Mouse (Mus musculus) Patski (cell line): ENCODE data around the gene 9030612E09Rik. TPM values are rescaled to one million over a fixed set of nuclear protein-coding genes. Genes with fewer than 3 reads are reported as not detected.

Source experiments
- ATAC-seq: fragments of 100-300 bp; one replicate; pipeline ENCODE4 v1.8.0; 2021
- CTCF ChIA-PET: fragments of 350-600 bp; sonication (Branson Sonifier 250); formaldehyde crosslinking; loops from one replicate; lab custom pipeline; 2022; ENCODE audit warnings: inconsistent platforms; lab: Charles Lee
- POLR2A ChIA-PET: fragments of 350-600 bp; sonication (Branson Sonifier 250); formaldehyde crosslinking; loops from one replicate; lab custom pipeline; 2022; ENCODE audit warnings: antibody characterized with exemption, inconsistent platforms; lab: Charles Lee
- DNase-seq: peaks from one replicate; pipeline ENCODE4 v3.0.0-alpha.2; 2011; ENCODE audit warnings: low read depth, low spot score
- H3K27me3 ChIP-seq: fragments of 371-371 bp; one replicate; pipeline ENCODE4 v1.5.1; 2021
- CTCF ChIP-seq: fragments of 100-300 bp; IDR thresholded peaks from one replicate; pipeline ENCODE4 v1.5.1; 2021
- in situ Hi-C: fragments of 300-500 bp; cut with MboI; formaldehyde crosslinking; loops from 3 replicates; pipeline ENCODE4 v1.11.1; 2018; ENCODE audit warnings: low pct_unique_long_range_greater_than_20kb, mixed read lengths
- polyA plus RNA-seq: library from polyadenylated mRNA; unstranded; gene quantifications from one replicate; pipeline ENCODE4 v1.2.3, GENCODE M21; 2021

9030612E09Rik gene
- polyA plus RNA-seq, 1 experiment from 2014 or later, result 0.04 TPM

- ChIA-PET POLR2A (interaction anchor here (0.6 kb wide), 1 partner anchor 11 kb away, joined by 3 read pairs; no protein-coding TSS in a partner anchor), CTCF (no interaction called here)
- TF ChIP-seq CTCF, result no peak
- DNase-seq (no peak), ATAC-seq (no peak)
- no peaks in the 10 kb centered on the region for H3K27me3 ChIP-seq
- in situ Hi-C loops, result no loop called here
Measured at GRCm38 (mm10) chr10:43203865-43204264, 29.4 kb downstream of the 9030612E09Rik start.

- ATAC-seq, result no peak
- in situ Hi-C loops, result loop anchor here (10.0 kb wide), 1 partner anchor 163 kb away; no protein-coding TSS in a partner anchor
- no peaks in the 10 kb centered on the region for H3K27me3 ChIP-seq
- ChIA-PET CTCF (interaction anchor here (0.8 kb wide), 1 partner anchor 162 kb away, joined by 3 read pairs; no protein-coding TSS in a partner anchor), POLR2A (no interaction called here)
- no peak for TF ChIP-seq CTCF
- no peak for DNase-seq
Measured at GRCm38 (mm10) chr10:43211866-43212265, 37.4 kb downstream of the 9030612E09Rik start.

GRCm38 (mm10) chr10:43217361-43217900, 42.9 kb downstream of the 9030612E09Rik start:
- DNase-seq (no peak), ATAC-seq (no peak)
- in situ Hi-C loops, result loop anchor here (10.0 kb wide), 1 partner anchor 157 kb away; no protein-coding TSS in a partner anchor
- ChIA-PET CTCF (no interaction called here), POLR2A (interaction anchor here (0.7 kb wide), 1 partner anchor 113 kb away, joined by 3 read pairs; no protein-coding TSS in a partner anchor)
- no peaks in the 10 kb centered on the region for H3K27me3 ChIP-seq
- no peak for TF ChIP-seq CTCF

- DNase-seq (no peak), ATAC-seq (peak; percentile 27)
- in situ Hi-C loops, result no loop called here
- POLR2A ChIA-PET, result interaction anchor here (0.7 to 1.1 kb wide), 6 partner anchors 10 to 221 kb away, joined by 3 to 5 read pairs (median 3); no protein-coding TSS in a partner anchor
- H3K27me3 ChIP-seq, result no peaks in the 10 kb centered on the region
- no peak for TF ChIP-seq CTCF
- CTCF ChIA-PET, result interaction anchor here (1.2 kb wide), 1 partner anchor 50 kb away, joined by 3 read pairs; no protein-coding TSS in a partner anchor
Measured at GRCm38 (mm10) chr10:43220479-43220878, 46.0 kb downstream of the 9030612E09Rik start.

- in situ Hi-C loops, result no loop called here
Measured at GRCm38 (mm10) chr10:43220910-43221625, 46.6 kb downstream of the 9030612E09Rik start, which contains the start of gene Pdss2. Gene Pdss2 (plus strand): TSS chr10:43221486.

GRCm38 (mm10) chr10:43221659-43222058, 47.2 kb downstream of the 9030612E09Rik start:
- in situ Hi-C loops, result no loop called here
- no peak for TF ChIP-seq CTCF
- ChIA-PET CTCF (no interaction called here), POLR2A (interaction anchor here (1.0 kb wide), 2 partner anchors 12 to 143 kb away, joined by 3 to 5 read pairs; no protein-coding TSS in a partner anchor)
- ATAC-seq, result peak; percentile 30
- no peaks in the 10 kb centered on the region for H3K27me3 ChIP-seq
- no peak for DNase-seq

More at GRCm38 (mm10) chr10:43220910-43221625, 46.6 kb downstream of the 9030612E09Rik start, which contains the start of gene Pdss2:
- ChIA-PET POLR2A (interaction anchor here (0.7 to 1.1 kb wide), 6 partner anchors 9 to 221 kb away, joined by 3 to 5 read pairs (median 3); no protein-coding TSS in a partner anchor), CTCF (interaction anchor here (1.2 kb wide), 1 partner anchor 50 kb away, joined by 3 read pairs; no protein-coding TSS in a partner anchor)
- DNase-seq, result peak; percentile 67
- H3K27me3 ChIP-seq, result no peaks in the 10 kb centered on the region
- peak; percentile 92 for ATAC-seq
- no peak for TF ChIP-seq CTCF

- TF ChIP-seq CTCF, result no peak
- ATAC-seq (no peak), DNase-seq (no peak)
- no peaks in the 10 kb centered on the region for H3K27me3 ChIP-seq
- CTCF ChIA-PET, result no interaction called here
- POLR2A ChIA-PET, result no interaction called here
- in situ Hi-C loops, result no loop called here
Measured at GRCm38 (mm10) chr10:43223391-43223790, 48.9 kb downstream of the 9030612E09Rik start.

Other genes with a start within 250 kb of the 9030612E09Rik start
- gene Sobp, start 174 bp upstream of the 9030612E09Rik start, polyA plus RNA-seq, result 0.27 TPM
- gene Pdss2, start 46.8 kb downstream of the 9030612E09Rik start, polyA plus RNA-seq, result 14.1 TPM